Mouse (Mus musculus) frontal cortex, adult 2 months (tissue): ENCODE measurements around the gene Tead1. TPM values are rescaled to one million over a fixed set of nuclear protein-coding genes. Genes with fewer than 3 reads are reported as not detected.
A peak's percentile ranks its signal among the peaks of the same experiment; 100 is the strongest.

Source experiments
- DNase-seq, 2 experiments: peaks; one replicate each; pipeline ENCODE4 v3.0.0; 2022; ENCODE audit warnings: low spot score in 1 of 2; ENCODE audit errors: extremely low spot score in 1 of 2
- polyA plus RNA-seq: library from polyadenylated mRNA; depleted of rRNA; stranded (reverse); fragments of >200 nt; gene quantifications from 2 replicates; pipeline ENCODE4 v1.2.3, GENCODE M21; 2012

The Tead1 gene
- polyA plus RNA-seq, 1 experiment = 8.1 TPM

GRCm38 (mm10) chr7:112720143-112720988 is 41.2 kb downstream of the Tead1 start:
- peak; percentile 29 to 75 for DNase-seq

- no peak for DNase-seq
These were observed 41.8 kb downstream of the Tead1 start for GRCm38 (mm10) chr7:112720989-112721337.

GRCm38 (mm10) chr7:112721859-112722258 is 42.7 kb downstream of the Tead1 start:
- DNase-seq = no peak

- no peak for DNase-seq
These were observed 49.3 kb downstream of the Tead1 start for GRCm38 (mm10) chr7:112728399-112728798.

- DNase-seq = no peak
These were observed 51.1 kb downstream of the Tead1 start for GRCm38 (mm10) chr7:112730209-112730608.

- no peak for DNase-seq
These were observed 52.5 kb downstream of the Tead1 start for GRCm38 (mm10) chr7:112731584-112731983.

- DNase-seq = no peak
These were observed 60.1 kb downstream of the Tead1 start for GRCm38 (mm10) chr7:112739174-112739573.

- DNase-seq = no peak
These were observed 62.7 kb downstream of the Tead1 start for GRCm38 (mm10) chr7:112741790-112742189.

GRCm38 (mm10) chr7:112743063-112743462 is 63.9 kb downstream of the Tead1 start:
- DNase-seq = no peak

- no peak for DNase-seq
These were observed 64.7 kb downstream of the Tead1 start for GRCm38 (mm10) chr7:112743621-112744395.

GRCm38 (mm10) chr7:112747187-112747586 is 68.1 kb downstream of the Tead1 start:
- no peak for DNase-seq

GRCm38 (mm10) chr7:112747836-112748235 is 68.7 kb downstream of the Tead1 start:
- no peak for DNase-seq

GRCm38 (mm10) chr7:112748327-112748726 is 69.2 kb downstream of the Tead1 start:
- DNase-seq = no peak

GRCm38 (mm10) chr7:112750101-112750500 is 71.0 kb downstream of the Tead1 start:
- no peak for DNase-seq

- DNase-seq = no peak
These were observed 73.2 kb downstream of the Tead1 start for GRCm38 (mm10) chr7:112752311-112752710.

- DNase-seq = no peak
These were observed 74.2 kb downstream of the Tead1 start for GRCm38 (mm10) chr7:112753314-112753713.

- no peak for DNase-seq
These were observed 80.3 kb downstream of the Tead1 start for GRCm38 (mm10) chr7:112759359-112759975.

- no peak for DNase-seq
These were observed 81.2 kb downstream of the Tead1 start for GRCm38 (mm10) chr7:112760293-112760692.

GRCm38 (mm10) chr7:112760782-112761181 is 81.7 kb downstream of the Tead1 start:
- peak; percentile 15 to 48 for DNase-seq

- DNase-seq = no peak
These were observed 83.8 kb downstream of the Tead1 start for GRCm38 (mm10) chr7:112762870-112763269.

- DNase-seq = no peak
These were observed 84.4 kb downstream of the Tead1 start for GRCm38 (mm10) chr7:112763513-112763912.
